Mouse (Mus musculus) megakaryocyte, embryonic 14.5 days (primary cell): ENCODE data around the gene Mboat2.

ENCODE experiments used
- FLI1 ChIP-seq: IDR thresholded peaks from 2 replicates; pipeline ENCODE4 v1.6.1; 2012; ENCODE audit warnings: low read length, inconsistent platforms, mixed read lengths
- GATA1 ChIP-seq: IDR thresholded peaks from 3 replicates; pipeline ENCODE4 v1.6.1; 2012; ENCODE audit warnings: mixed read lengths, low read length, inconsistent platforms, borderline replicate concordance

DNA sequence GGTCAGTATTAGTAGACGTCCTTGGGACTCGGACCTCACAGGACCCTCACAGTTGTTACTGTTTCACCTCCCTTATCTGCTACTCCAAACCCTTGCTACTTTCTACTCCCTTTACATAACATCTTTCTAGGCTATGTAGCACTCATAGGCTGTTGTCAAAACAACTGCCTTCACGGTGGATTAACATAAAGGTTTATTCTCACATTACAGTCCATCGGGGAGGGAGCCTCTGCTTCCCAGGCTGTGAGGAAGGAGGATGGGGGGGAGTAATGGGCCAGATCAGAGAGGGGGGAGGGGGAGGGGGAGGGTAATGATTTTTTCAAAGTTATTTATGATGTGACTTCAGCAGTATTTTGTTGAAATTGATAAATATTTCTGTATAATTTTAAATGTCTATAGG is 95.0 kb downstream of the Mboat2 start:
- TF ChIP-seq GATA1, result no peak
- no peak for TF ChIP-seq FLI1
